Mouse (Mus musculus) c-Kit-positive CD71-positive TER-119-positive erythroid progenitor cells, embryonic 14.5 days (primary cell): ENCODE measurements around the gene Rc3h1.
"Not testable (repeated sequence)": the region's sequence is repeated elsewhere in the genome, so short reads cannot be mapped to it uniquely, and the experiment has no call there.

ENCODE experiments used
- DNase-seq: peaks from one replicate; pipeline ENCODE4 v3.0.0-alpha.2; 2013; ENCODE audit warnings: low spot score

The Rc3h1 gene

DNA sequence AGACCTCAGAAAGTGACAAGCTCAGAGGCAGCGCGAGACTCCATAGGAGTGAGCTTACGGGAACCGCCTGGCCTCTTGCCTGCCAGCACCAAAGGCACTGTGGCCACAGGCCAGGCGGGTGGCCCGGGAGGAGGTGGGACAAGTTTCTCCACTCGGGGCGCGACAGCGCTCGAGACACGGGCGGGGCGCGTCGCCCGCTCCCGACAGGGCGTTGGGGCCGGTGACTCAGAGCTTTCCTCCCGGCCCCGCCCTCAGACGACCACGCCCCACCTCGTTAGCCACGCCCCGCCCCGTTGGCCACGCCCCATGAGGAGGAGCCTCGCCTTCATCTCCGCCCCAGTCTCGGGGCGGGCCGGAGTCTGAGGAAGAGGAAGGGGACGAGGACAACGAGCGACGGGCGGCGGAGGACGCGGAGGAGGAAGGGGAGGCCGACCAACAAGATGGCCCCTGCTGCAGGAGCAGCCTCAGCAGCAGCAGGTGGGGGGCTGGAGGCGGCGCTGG lies at the start of gene Rc3h1:
Gene Rc3h1 (plus strand): TSS at position 362 of the 501 bp plus-strand sequence.
- DNase-seq = peak; percentile 95

DNA sequence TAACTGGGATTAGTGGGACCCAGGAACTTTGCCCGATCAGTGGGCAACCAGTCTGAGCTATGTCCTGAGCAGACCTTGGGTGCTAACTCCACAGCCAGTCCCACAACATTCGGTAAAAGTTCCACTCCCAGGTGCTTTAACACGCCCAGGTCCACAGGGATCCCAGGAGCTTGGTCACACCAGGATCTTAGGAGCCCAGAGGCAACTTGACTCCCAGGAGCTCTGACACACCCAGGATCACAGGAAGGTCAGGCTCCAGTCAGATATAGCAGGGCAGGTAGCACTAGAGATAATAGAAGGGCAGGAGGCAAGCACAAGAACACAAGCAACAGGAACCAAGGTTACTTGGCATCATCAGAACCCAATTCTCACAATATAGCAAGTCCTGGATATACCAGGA lies 48.1 kb upstream of the Rc3h1 start:
- no peak for DNase-seq

DNA sequence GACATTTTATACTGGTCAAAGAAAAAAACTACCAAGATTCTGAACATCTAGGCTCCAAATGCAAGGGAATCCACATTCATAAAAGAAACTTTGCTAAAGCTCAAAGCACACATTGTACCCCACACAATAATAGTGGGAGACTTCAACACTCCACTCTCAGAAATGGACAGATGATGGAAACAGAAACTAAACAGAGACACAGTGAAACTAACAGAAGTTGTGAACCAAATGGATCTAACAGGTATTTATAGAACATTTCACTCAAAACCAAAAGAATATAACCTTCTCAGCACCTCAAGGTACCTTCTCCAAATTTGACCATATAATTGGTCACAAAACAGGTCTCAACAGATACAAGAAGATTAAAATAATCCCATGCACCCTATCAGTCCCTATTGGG lies 46.3 kb upstream of the Rc3h1 start:
- DNase-seq = not testable (repeated sequence)

DNA sequence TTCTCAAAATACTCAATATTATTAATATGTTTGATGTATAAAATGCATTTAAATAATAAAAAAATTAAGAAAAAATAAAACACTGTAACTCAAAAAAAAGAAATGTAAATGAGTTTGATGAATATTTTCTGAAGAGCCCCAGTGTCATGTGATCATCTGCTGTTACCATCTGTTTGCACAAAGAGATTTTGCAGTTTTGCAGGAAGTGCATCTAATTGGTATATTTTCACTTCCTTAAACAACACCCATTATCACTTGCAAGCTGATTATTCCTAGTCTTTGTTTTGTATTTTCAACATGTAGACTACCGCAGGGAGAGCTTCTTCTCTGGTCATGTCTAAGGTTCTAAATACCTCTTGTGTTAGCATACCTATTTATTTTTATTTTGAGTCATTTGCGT lies 45.1 kb upstream of the Rc3h1 start:
- DNase-seq = no peak

DNA sequence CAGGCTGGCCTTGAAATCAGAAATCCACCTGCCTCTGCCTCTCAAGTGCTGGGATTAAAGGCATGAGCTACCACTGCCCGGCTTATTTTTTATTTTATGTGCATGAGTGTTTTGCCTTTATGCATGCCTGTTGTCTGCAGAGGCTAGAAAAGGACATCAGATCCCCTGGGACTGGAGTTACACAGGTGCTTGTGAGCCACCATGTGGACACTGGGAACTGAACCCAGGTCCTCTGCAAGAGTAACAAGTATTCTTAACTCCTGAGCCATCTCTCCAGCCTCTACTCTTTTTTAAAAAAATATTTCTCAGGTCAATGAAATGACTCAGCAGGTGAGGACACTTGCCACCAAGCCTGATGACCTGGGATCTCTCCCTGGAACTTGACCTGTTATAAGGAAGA lies 44.6 kb upstream of the Rc3h1 start:
- DNase-seq = no peak

DNA sequence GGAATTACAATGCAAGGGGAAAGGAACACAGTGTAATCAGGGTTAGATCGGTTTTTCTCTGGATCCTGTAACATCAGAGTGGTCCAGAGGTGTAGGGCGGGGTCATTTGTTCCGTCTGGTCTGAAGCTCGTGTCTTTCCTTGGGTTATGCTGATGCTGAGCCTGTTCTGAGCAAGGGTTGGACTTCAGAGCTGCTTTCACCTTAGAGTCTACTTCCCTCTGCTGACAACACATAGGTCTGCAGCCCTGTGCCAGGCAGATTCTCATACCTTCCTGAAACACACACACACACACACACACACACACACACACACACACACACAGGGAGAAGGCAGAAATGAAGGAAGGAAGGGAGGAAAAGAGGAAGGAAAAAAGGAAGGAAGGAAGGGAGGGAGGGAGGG lies 43.2 kb upstream of the Rc3h1 start:
- DNase-seq = no peak

DNA sequence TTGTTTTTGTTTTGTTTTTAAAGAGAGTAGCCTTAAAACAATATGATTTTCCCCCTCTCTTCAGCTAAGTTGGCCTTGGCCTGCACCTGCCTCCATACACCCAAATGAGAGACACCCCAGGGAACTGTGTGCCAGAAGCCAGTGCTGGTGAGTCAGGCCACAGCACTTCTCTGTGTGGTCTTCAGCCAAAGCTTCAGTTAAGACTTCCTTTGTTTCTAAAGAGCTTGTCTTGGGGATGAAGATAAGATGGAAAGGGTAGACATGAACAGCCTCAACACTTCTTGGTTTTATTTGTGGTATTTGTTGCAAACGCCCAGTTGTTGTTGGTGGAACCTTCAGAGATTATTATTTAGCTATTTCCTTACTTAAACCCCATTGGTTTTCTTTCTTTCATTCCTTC lies 31.5 kb upstream of the Rc3h1 start:
- DNase-seq = no peak

DNA sequence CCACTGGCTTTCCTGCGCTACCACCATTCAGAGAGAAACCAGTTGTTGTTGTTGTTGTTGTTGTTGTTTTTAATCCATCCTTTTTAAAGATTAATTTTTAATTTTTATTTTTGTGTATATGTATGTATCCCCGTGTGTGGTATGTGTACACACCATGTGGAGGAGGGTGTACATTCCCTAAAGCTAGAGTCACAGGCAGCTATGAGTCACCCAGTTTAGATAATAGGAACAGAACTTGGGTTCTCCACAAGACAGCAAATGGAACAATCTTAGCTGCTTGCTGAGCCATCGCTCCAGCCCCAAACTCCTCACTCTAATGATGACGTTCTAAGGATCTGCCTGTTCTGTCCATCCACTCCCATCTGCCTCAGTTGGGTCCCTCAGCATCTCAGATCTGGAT lies 29.2 kb upstream of the Rc3h1 start:
- no peak for DNase-seq

GRCm38 (mm10) chr1:160878485-160878884 lies 27.7 kb upstream of the Rc3h1 start:
- DNase-seq = no peak

DNA sequence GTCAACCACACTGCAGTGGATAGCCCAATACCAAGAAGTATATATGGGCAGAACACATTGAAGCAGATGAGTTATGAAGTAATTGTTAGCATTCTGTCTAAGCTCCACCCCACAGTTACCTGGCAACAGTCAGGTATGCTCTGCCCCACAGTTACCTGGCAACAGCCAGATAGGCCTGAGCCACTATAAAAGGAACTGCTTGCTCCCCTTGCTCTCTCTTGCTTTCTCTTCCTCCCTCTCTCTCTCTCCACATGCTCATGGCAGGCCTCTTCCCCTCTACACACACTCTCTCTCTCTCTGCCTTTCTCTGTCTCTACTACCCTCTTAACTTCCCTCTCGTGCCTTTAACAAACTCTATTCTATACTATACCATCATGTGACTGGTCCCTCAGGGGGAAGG lies 24.8 kb upstream of the Rc3h1 start:
- not testable (repeated sequence) for DNase-seq

DNA sequence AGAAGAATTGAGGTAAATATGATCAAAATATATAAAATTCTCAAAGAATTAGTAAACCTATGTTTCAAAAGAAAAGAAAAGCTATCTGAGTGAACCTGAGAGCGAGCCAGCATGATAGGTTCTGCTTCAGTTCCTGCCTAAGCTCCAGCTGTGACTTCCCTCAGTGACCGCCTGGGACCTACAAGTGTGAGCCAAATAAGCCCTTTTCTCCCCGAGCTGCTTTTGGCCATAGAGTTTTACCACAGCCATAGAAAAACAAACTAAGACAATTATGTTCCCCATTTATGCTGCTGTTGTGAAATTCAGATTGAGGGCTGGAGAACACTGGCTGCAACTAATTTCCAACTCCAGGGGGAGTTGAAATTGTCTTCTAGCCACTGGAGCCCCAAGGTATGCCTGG lies 24.2 kb upstream of the Rc3h1 start:
- no peak for DNase-seq

GRCm38 (mm10) chr1:160884273-160884672 lies 21.9 kb upstream of the Rc3h1 start:
- DNase-seq = no peak

DNA sequence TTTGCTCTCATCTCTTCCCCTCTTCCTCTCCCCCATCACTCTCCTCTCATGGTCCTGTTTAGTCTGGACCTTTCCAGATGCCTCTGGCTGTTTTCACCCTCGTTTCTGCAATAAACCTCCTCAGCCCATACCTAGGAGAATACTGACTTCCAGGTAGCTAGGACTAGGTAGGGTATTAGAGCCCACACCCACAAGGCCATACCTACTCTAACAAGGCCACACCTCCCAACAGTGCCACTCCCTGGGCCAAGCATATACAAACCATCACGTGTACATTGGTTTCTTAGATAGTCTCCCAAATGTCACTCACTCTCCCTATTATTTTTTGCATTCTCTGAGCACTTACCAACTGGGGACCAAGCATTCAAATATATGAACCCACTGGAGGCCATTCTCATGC lies 21.2 kb upstream of the Rc3h1 start:
- no peak for DNase-seq

DNA sequence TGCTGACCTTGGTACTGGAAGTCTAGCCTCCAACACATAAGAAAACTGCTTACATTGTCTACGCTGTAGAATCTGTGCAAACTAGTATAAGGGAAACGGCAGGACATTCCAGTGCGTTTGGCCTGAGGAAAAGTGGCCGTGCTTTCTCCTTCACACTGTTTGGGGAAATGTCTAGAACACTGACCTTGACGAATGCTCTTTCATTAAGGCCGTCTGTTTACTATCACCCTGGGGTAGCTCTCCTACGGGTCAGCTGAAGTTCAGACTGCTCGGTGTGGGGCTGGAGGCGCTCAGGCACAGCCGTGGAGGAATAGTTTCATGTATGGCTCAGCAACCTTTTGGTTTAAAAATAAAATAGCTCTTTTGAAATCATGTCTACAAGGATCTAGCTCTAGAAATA lies 6.5 kb upstream of the Rc3h1 start:
- no peak for DNase-seq

- DNase-seq = no peak
Observed at GRCm38 (mm10) chr1:160904047-160904446, 2.2 kb upstream of the Rc3h1 start.

- DNase-seq = peak; percentile 45
Observed at GRCm38 (mm10) chr1:160906558-160907481, 602 bp downstream of the Rc3h1 start.

- DNase-seq = no peak
Observed at GRCm38 (mm10) chr1:160910176-160910575, 4.0 kb downstream of the Rc3h1 start.

DNA sequence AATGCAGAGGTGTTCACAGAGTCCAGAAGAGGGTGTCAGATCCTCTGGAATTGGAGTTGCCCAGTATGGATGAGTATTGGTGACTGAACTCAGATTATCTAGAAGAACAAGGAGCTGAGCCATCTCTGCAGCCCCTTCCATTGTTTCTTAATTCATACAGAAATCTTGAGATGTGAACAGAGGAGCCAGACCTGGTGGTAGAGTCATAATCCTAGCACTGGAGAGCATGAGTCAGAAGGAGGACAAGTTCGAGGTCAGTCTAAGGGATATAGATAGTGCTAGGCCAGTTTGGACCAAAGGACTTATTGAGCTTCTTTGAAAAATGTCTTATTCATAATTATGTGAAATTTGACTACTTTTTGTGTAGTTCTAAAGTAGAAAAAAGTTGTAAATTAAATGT lies 4.6 kb downstream of the Rc3h1 start:
- DNase-seq = no peak

GRCm38 (mm10) chr1:160919383-160919782 lies 13.2 kb downstream of the Rc3h1 start:
- no peak for DNase-seq

- DNase-seq = peak; percentile 37
Observed at GRCm38 (mm10) chr1:160921938-160922337, 15.7 kb downstream of the Rc3h1 start.

DNA sequence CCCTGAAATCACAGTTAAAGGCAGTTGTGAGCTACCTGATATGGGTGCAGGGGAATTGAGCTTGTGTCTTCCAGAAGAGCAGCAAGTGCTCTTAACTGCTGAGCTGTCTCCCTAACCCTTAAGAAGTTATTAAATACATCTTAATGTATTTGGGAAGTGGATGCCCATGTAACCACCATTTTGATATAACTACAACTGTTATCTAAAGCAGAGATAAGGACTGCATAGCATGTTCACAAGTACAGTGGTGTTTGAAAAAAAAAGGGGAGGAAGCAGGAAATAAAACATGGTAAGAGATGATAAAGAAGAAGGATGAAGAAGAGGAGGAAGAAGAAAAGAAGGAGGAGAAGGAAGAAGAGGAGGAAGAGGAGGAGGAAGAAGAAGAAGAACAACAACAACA lies 25.1 kb downstream of the Rc3h1 start:
- DNase-seq = no peak

DNA sequence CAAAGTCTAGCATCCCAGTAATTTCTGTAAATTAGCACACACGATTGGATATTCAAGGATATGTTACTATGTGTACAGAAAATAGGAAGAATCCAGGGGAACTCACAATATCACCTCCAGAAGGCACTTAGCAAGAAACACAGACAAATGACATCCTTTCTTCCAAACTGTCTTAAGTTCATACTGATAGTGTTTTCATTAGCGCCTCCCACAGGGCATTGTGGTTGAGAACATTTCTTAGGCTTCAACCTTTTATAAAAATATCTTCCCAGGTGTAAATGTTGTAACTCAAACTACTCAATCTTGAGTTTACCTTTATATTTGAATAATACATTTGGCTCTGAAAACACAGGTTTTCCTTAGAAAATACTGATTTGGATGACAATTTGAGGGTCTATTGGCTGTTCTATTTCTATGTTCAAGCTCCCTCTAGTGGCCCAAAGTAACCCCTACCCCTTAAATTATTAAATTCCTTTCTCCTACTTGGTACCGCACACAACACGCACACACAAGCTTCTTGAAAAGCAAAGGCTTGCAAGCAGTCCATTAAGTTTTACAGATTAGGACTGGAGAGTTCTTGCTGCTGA lies 27.8 kb downstream of the Rc3h1 start:
- DNase-seq = peak; percentile 29

DNA sequence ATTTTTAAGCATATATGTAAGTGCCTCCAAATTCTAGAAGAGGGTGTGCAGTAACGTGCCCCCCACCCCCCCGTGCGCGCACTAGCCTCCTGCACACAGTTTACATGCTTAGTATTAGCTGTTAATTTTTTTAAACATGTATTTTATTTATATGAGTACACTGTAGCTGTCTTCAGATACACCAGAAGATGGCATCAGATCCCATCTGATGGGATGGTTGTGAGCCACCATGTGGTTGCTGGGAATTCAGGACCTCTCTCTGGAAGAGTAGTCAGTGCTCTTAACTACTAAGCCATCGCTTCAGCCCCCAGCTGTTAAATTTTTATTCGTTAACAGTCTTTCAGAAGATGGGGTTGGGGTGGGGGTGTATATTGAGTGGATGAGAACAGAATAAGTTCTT lies 29.3 kb downstream of the Rc3h1 start:
- DNase-seq = no peak
